ENCODE assay signal across 25 mouse cellular contexts in genomic region chr7:68277897-68278270, GRCm38 (mm10). TPM values are rescaled to one million over a fixed set of nuclear protein-coding genes. Genes with fewer than 3 reads are reported as not detected.
A peak's percentile ranks its signal among the peaks of the same experiment; 100 is the strongest.
DNase-seq lines count a peak whose midpoint lies in the region; ATAC-seq and TF ChIP-seq lines count a peak whose summit lies in the region.
"Had no signal": no experiment of that assay in that cellular context is flagged by ENCODE, and none has a peak within 500 bp of the region (broad histone marks: within the 10 kb centered on the region; RNA-seq: fewer than 3 reads in every experiment).

No protein-coding gene starts in this region.

- H3K27me3 ChIP-seq in liver, adult 2 months (ENCODE audit: control insufficient read depth, insufficient read depth, low read length), result no peaks in the 10 kb centered on the region
- H3K27me3 ChIP-seq in liver, embryonic 11.5 days (replicated peaks; ENCODE audit: control insufficient read depth, insufficient read depth, low read length), result peaks cover 8% of the 10 kb centered on the region
- no peaks in the 10 kb centered on the region for H3K27me3 ChIP-seq in embryonic facial prominence, embryonic 11.5 days (ENCODE audit: control insufficient read depth, insufficient read depth, low read length)
- H3K27me3 ChIP-seq in embryonic facial prominence, embryonic 15.5 days, result no peaks in the 10 kb centered on the region
- no peaks in the 10 kb centered on the region for H3K27me3 ChIP-seq in limb, embryonic 14.5 days (ENCODE audit: control insufficient read depth, insufficient read depth, low read length)

- no peak overlapping the region for H3K4me2 ChIP-seq in liver, embryonic 11.5 days
- H3K4me2 ChIP-seq in embryonic facial prominence, embryonic 11.5 days (ENCODE audit: low read depth, low read length), result no peak overlapping the region
- H3K4me2 ChIP-seq in embryonic facial prominence, embryonic 15.5 days (replicated peaks), result no peak overlapping the region
- no peak overlapping the region for H3K4me2 ChIP-seq in limb, embryonic 14.5 days (replicated peaks; ENCODE audit: low read depth, low read length, severe bottlenecking)
- H3K4me2 ChIP-seq: forebrain, embryonic 12.5 days; hindbrain, embryonic 14.5 days; midbrain, embryonic 13.5 days; stomach, embryonic 15.5 days had no signal

- peaks cover 26% of the 10 kb centered on the region for H3K4me1 ChIP-seq in liver, adult 2 months (ENCODE audit: control insufficient read depth, insufficient read depth, low read length)
- peaks cover 10% of the 10 kb centered on the region for H3K4me1 ChIP-seq in liver, embryonic 11.5 days (replicated peaks; ENCODE audit: control insufficient read depth, insufficient read depth, low read length)
- peaks cover 5% of the 10 kb centered on the region; the same call in 1 of the 2 replicates for H3K4me1 ChIP-seq in embryonic facial prominence, embryonic 11.5 days (ENCODE audit: control insufficient read depth, insufficient read depth, low read length)
- peaks cover 27% of the 10 kb centered on the region for H3K4me1 ChIP-seq in embryonic facial prominence, embryonic 15.5 days
- H3K4me1 ChIP-seq in limb, embryonic 14.5 days (ENCODE audit: control insufficient read depth, insufficient read depth, low read length), result peaks cover 30% of the 10 kb centered on the region

- no peak for TF ChIP-seq POLR2A in liver, adult 2 months (IDR thresholded peaks at IDR 0.05; ENCODE audit: extremely low read depth, insufficient read depth, low read length)
- TF ChIP-seq POLR2A in limb, embryonic 14.5 days (IDR thresholded peaks at IDR 0.05; ENCODE audit: borderline replicate concordance, extremely low read depth, insufficient read depth, insufficient read length), result no peak

- peak overlapping the region; percentile 67 for H3K9ac ChIP-seq in liver, adult 2 months (ENCODE audit: low read depth, low read length)
- H3K9ac ChIP-seq in liver, embryonic 11.5 days (ENCODE audit: low read depth, low read length), result no peak overlapping the region
- H3K9ac ChIP-seq in embryonic facial prominence, embryonic 11.5 days (replicated peaks; ENCODE audit: low read length), result no peak overlapping the region
- H3K9ac ChIP-seq in embryonic facial prominence, embryonic 15.5 days, result no peak overlapping the region
- H3K9ac ChIP-seq in limb, embryonic 14.5 days (ENCODE audit: low read depth, low read length, severe bottlenecking), result no peak overlapping the region
- H3K9ac ChIP-seq: forebrain, embryonic 12.5 days; hindbrain, embryonic 14.5 days; kidney, embryonic 15.5 days; liver, embryonic 14.5 days; midbrain, embryonic 13.5 days; stomach, embryonic 15.5 days had no signal

- no peak for TF ChIP-seq CTCF in liver, adult 2 months (IDR thresholded peaks at IDR 0.05; ENCODE audit: low read depth, low read length)

- peak overlapping the region; percentile 95 for H3K27ac ChIP-seq in liver, adult 2 months (replicated peaks; ENCODE audit: insufficient read depth, low read depth, low read length)
- no peak overlapping the region for H3K27ac ChIP-seq in liver, embryonic 11.5 days (ENCODE audit: low read depth, low read length)
- H3K27ac ChIP-seq in embryonic facial prominence, embryonic 11.5 days (replicated peaks; ENCODE audit: low read depth, low read length), result 0 out of 2 replicates have a peak overlapping the region, but pooled peaks have one; percentile 1
- H3K27ac ChIP-seq in embryonic facial prominence, embryonic 15.5 days (replicated peaks), result peak overlapping the region; percentile 51
- peak overlapping the region; percentile 72 for H3K27ac ChIP-seq in limb, embryonic 14.5 days (replicated peaks; ENCODE audit: low read depth, low read length)
- H3K27ac ChIP-seq: forebrain, embryonic 12.5 days; heart, embryonic 10.5 days; hindbrain, embryonic 14.5 days; liver, embryonic 14.5 days; midbrain, embryonic 13.5 days; stomach, embryonic 15.5 days had no signal

- H3K4me3 ChIP-seq in liver, adult 2 months (ENCODE audit: insufficient read depth, low read depth, low read length), result peak overlapping the region; percentile 52
- no peak overlapping the region for H3K4me3 ChIP-seq in liver, embryonic 11.5 days (ENCODE audit: low read depth, low read length)
- H3K4me3 ChIP-seq in embryonic facial prominence, embryonic 11.5 days (ENCODE audit: low read depth, low read length), result no peak overlapping the region
- no peak overlapping the region for H3K4me3 ChIP-seq in embryonic facial prominence, embryonic 15.5 days (replicated peaks)
- no peak overlapping the region for H3K4me3 ChIP-seq in limb, embryonic 14.5 days (replicated peaks; ENCODE audit: low read length)
- H3K4me3 ChIP-seq: forebrain, embryonic 12.5 days; heart, embryonic 10.5 days; kidney, embryonic 15.5 days; midbrain, embryonic 13.5 days; stomach, embryonic 15.5 days had no signal

- H3K36me3 ChIP-seq in liver, adult 2 months (ENCODE audit: control insufficient read depth, insufficient read depth, low read length), result no peaks in the 10 kb centered on the region
- no peaks in the 10 kb centered on the region for H3K36me3 ChIP-seq in liver, embryonic 11.5 days (ENCODE audit: control insufficient read depth, insufficient read depth, low read length)
- no peaks in the 10 kb centered on the region for H3K36me3 ChIP-seq in embryonic facial prominence, embryonic 11.5 days (replicated peaks; ENCODE audit: control insufficient read depth, insufficient read depth, low read depth, low read length)
- H3K36me3 ChIP-seq in embryonic facial prominence, embryonic 15.5 days, result no peaks in the 10 kb centered on the region
- H3K36me3 ChIP-seq in limb, embryonic 14.5 days (ENCODE audit: control insufficient read depth, insufficient read depth, low read length), result no peaks in the 10 kb centered on the region
- H3K36me3 ChIP-seq: forebrain, embryonic 12.5 days; heart, embryonic 10.5 days; kidney, embryonic 15.5 days; midbrain, embryonic 13.5 days; stomach, embryonic 15.5 days had no signal

- peaks cover 24% of the 10 kb centered on the region; the same call in 1 of the 2 replicates for H3K79me2 ChIP-seq in liver, adult 2 months (ENCODE audit: control insufficient read depth, insufficient read depth, low read length)

- no peaks in the 10 kb centered on the region for H3K9me3 ChIP-seq in liver, embryonic 11.5 days (ENCODE audit: control insufficient read depth, low read length)
- no peaks in the 10 kb centered on the region for H3K9me3 ChIP-seq in embryonic facial prominence, embryonic 11.5 days (replicated peaks; ENCODE audit: control insufficient read depth, low read length)
- no peaks in the 10 kb centered on the region for H3K9me3 ChIP-seq in embryonic facial prominence, embryonic 15.5 days (replicated peaks)
- H3K9me3 ChIP-seq in limb, embryonic 14.5 days (ENCODE audit: control insufficient read depth, low read length), result no peaks in the 10 kb centered on the region
- H3K9me3 ChIP-seq: forebrain, embryonic 12.5 days; heart, embryonic 10.5 days; kidney, embryonic 15.5 days; midbrain, embryonic 13.5 days; stomach, embryonic 15.5 days had no signal

- DNase-seq in liver, adult 2 months (ENCODE audit: extremely low read depth, low read depth, low spot score), result peak; percentile 58
- no peak for DNase-seq in liver, embryonic 11.5 days (ENCODE audit: low spot score)
- DNase-seq in embryonic facial prominence, embryonic 11.5 days (ENCODE audit: low spot score), result no peak
- DNase-seq in limb, embryonic 14.5 days (ENCODE audit: low spot score), result no peak
- no peak for DNase-seq in kidney, postnatal 10 days
- no peak for DNase-seq in thymus, postnatal 0 days (ENCODE audit: low spot score)
- DNase-seq: adrenal gland, adult 2 months; cerebellum, adult 9-10 months; thymus, adult 18-20 months had no signal

- ATAC-seq in liver, embryonic 11.5 days (replicated peaks; ENCODE audit: low FRiP score), result no peak
- no peak for ATAC-seq in embryonic facial prominence, embryonic 11.5 days (replicated peaks; ENCODE audit: insufficient number of reproducible peaks, low FRiP score, low TSS enrichment, low read depth)
- no peak for ATAC-seq in embryonic facial prominence, embryonic 15.5 days (ENCODE audit: insufficient number of reproducible peaks, low FRiP score, low TSS enrichment, low read depth)
- no peak for ATAC-seq in limb, embryonic 14.5 days (ENCODE audit: low FRiP score, low read depth)
- ATAC-seq: intestine, postnatal 0 days; midbrain, embryonic 13.5 days had no signal

- 28% methylated on average over 4 of the region's 4 CpGs for WGBS in liver, adult 2 months
- 73% methylated on average over 4 of the region's 4 CpGs for WGBS in liver, embryonic 11.5 days
- 60% methylated on average over 4 of the region's 4 CpGs for WGBS in embryonic facial prominence, embryonic 11.5 days
- 50% methylated on average over 4 of the region's 4 CpGs for WGBS in embryonic facial prominence, embryonic 15.5 days
- WGBS in limb, embryonic 14.5 days, result 50% methylated on average over 4 of the region's 4 CpGs

RNA-seq across cellular contexts. Expression of gene Fam169b, which starts 4.2 kb away (rescaled TPM):
- 17.6 and 21.8 TPM in 2 replicates for total RNA-seq in liver, adult 2 months (2014; rRNA removed)
- 25.2 and 25.8 TPM in 2 replicates for polyA plus RNA-seq in liver, adult 2 months (2012; rRNA removed)
- polyA plus RNA-seq in liver, embryonic 11.5 days (2014; fragmentation: Nextera tagmentation; extraction: Ambion mirVana), result 0.26 and 0.29 TPM in 2 replicates
- polyA plus RNA-seq in embryonic facial prominence, embryonic 11.5 days (2014; fragmentation: Nextera tagmentation; extraction: Ambion mirVana), result 1.7 and 2.0 TPM in 2 replicates
- polyA plus RNA-seq in embryonic facial prominence, embryonic 15.5 days (2015; fragmentation: Nextera tagmentation; extraction: Ambion mirVana), result 3.7 and 3.8 TPM in 2 replicates
- 1.9 and 2.5 TPM in 2 replicates for polyA plus RNA-seq in limb, embryonic 14.5 days (2012; rRNA removed)
- 1.0 TPM in 2 replicates for polyA plus RNA-seq in limb, embryonic 14.5 days (2014; fragmentation: Nextera tagmentation; extraction: Ambion mirVana)
- polyA plus RNA-seq in thymus, postnatal 0 days (2015; fragmentation: Nextera tagmentation; extraction: Ambion mirVana), result 40.0 and 43.5 TPM in 2 replicates
- total RNA-seq: adrenal gland, adult 2 months had no signal
- polyA plus RNA-seq: midbrain, embryonic 13.5 days; neural tube, embryonic 14.5 days had no signal

RNA-seq across cellular contexts. Expression of gene Pgpep1l, which starts 13.9 kb away (rescaled TPM):
- total RNA-seq in liver, adult 2 months (2014; rRNA removed), result 1.1 and 1.5 TPM in 2 replicates
- 0.15 and 0.32 TPM in 2 replicates for polyA plus RNA-seq in liver, adult 2 months (2012; rRNA removed)
- polyA plus RNA-seq in liver, embryonic 11.5 days (2014; fragmentation: Nextera tagmentation; extraction: Ambion mirVana), result not detected in 2 replicates
- not detected in 2 replicates for polyA plus RNA-seq in embryonic facial prominence, embryonic 11.5 days (2014; fragmentation: Nextera tagmentation; extraction: Ambion mirVana)
- not detected in 2 replicates for polyA plus RNA-seq in embryonic facial prominence, embryonic 15.5 days (2015; fragmentation: Nextera tagmentation; extraction: Ambion mirVana)
- polyA plus RNA-seq in limb, embryonic 14.5 days (2012; rRNA removed), result 0.59 and 0.80 TPM in 2 replicates
- 0.19 TPM in 1 of 2 replicates, not detected in the other for polyA plus RNA-seq in limb, embryonic 14.5 days (2014; fragmentation: Nextera tagmentation; extraction: Ambion mirVana)
- polyA plus RNA-seq in thymus, postnatal 0 days (2015; fragmentation: Nextera tagmentation; extraction: Ambion mirVana), result 0.57 and 0.68 TPM in 2 replicates
- total RNA-seq: adrenal gland, adult 2 months; common myeloid progenitor, adult 5-6 weeks; heart, postnatal 25 days had no signal
- polyA plus RNA-seq: adrenal gland, adult 2 months; C2C12; forebrain, embryonic 12.5 days; gonadal fat pad, adult 2 months; heart, embryonic 10.5 days; intestine, postnatal 0 days; large intestine, adult 2 months; liver, embryonic 14.5 days; lung, embryonic 16.5 days; midbrain, embryonic 13.5 days; neural tube, embryonic 14.5 days; stomach, embryonic 15.5 days had no signal
